Mouse (Mus musculus): ENCODE data around the gene Nwd1. TPM values are rescaled to one million over a fixed set of nuclear protein-coding genes. Genes with fewer than 3 reads are reported as not detected.
A peak's percentile ranks its signal among the peaks of the same experiment; 100 is the strongest.

Gene Nwd1
- total RNA-seq, 2 experiments from 2014 or later: 0.82 to 0.89 TPM

GRCm38 (mm10) chr8:72761322-72762051 lies 115.0 kb downstream of the Nwd1 start, which contains the start of gene F2rl3:
Gene F2rl3, plus strand, starts transcription at chr8:72761880.
- DNase-seq: peak; percentile 37 to 51
- intact Hi-C loops (cut with DNase I): no loop called here

- no peak for DNase-seq
- intact Hi-C loops (cut with DNase I): no loop called here
Measured at GRCm38 (mm10) chr8:72762306-72762705, 115.8 kb downstream of the Nwd1 start.

- intact Hi-C loops (cut with DNase I): no loop called here
- DNase-seq: no peak
Measured at GRCm38 (mm10) chr8:72765696-72766095, 119.2 kb downstream of the Nwd1 start.

- intact Hi-C loops (cut with DNase I): no loop called here
- no peak for DNase-seq
Measured at GRCm38 (mm10) chr8:72766777-72767176, 120.3 kb downstream of the Nwd1 start.

Small RNA genes lying within 50 kb of the gene (microRNA-seq; reads per million reads assigned to microRNA genes)
- 0 reads per million in 2 experiments for gene Gm26237

Other genes with a start within 250 kb of the Nwd1 start
- gene Eps15l1, start 225.3 kb upstream of the Nwd1 start, total RNA-seq (2021): 10 to 100 TPM; 49.9 to 52.4 TPM
- 1 to 10 TPM; 4.3 to 4.7 TPM for gene Calr3, start 202.8 kb upstream of the Nwd1 start, total RNA-seq (2021)
- gene 1700030K09Rik, start 202.8 kb upstream of the Nwd1 start, total RNA-seq (2021): 1 to 10 TPM; 4.6 to 5.4 TPM
- gene Cherp, start 171.5 kb upstream of the Nwd1 start, total RNA-seq (2021): 10 to 100 TPM; 45.9 to 55.4 TPM
- 10 to 100 TPM; 32.8 to 34.8 TPM for gene Slc35e1, start 154.1 kb upstream of the Nwd1 start, total RNA-seq (2021)
- gene Med26, start 98.4 kb upstream of the Nwd1 start, total RNA-seq (2021): 1 to 10 TPM; 9.3 to 9.9 TPM
- gene Smim7, start 75.6 kb upstream of the Nwd1 start, total RNA-seq (2021): 100 to 1,000 TPM; 120 to 122 TPM
- 100 to 1,000 TPM; 281 to 299 TPM for gene Tmem38a, start 74.7 kb upstream of the Nwd1 start, total RNA-seq (2021)
- 100 to 1,000 TPM; 117 to 120 TPM for gene Sin3b, start 76.6 kb downstream of the Nwd1 start, total RNA-seq (2021)
- 1 to 10 TPM; 3.1 to 4.3 TPM for gene F2rl3, start 115.2 kb downstream of the Nwd1 start, total RNA-seq (2021)